Mouse (Mus musculus) MEL (cell line): ENCODE data around the gene Gm5617.

Experiments
- CHD1 ChIP-seq: IDR thresholded peaks from 2 replicates; pipeline ENCODE4 v1.6.1; 2012; ENCODE audit warnings: low read depth, mild to moderate bottlenecking, inconsistent platforms, low read length, improper control_type of control experiment
- ETS1 ChIP-seq: IDR thresholded peaks from 2 replicates; pipeline ENCODE4 v1.6.1; 2012; ENCODE audit warnings: low read depth, mild to moderate bottlenecking, inconsistent platforms, low read length, improper control_type of control experiment, moderate library complexity
- GATA1 ChIP-seq: IDR thresholded peaks from 2 replicates; pipeline ENCODE4 v1.6.1; 2011; ENCODE audit warnings: low read depth, low read length, improper control_type of control experiment
- HCFC1 ChIP-seq: IDR thresholded peaks from 2 replicates; pipeline ENCODE4 v1.6.1; 2012; ENCODE audit warnings: low read depth, mild to moderate bottlenecking, inconsistent platforms, low read length, improper control_type of control experiment, moderate library complexity
- KAT2A ChIP-seq: conservative IDR thresholded peaks from 2 replicates; pipeline ENCODE4 v1.6.1; 2012; ENCODE audit warnings: low read depth, low read length, improper control_type of control experiment, inconsistent platforms

DNA sequence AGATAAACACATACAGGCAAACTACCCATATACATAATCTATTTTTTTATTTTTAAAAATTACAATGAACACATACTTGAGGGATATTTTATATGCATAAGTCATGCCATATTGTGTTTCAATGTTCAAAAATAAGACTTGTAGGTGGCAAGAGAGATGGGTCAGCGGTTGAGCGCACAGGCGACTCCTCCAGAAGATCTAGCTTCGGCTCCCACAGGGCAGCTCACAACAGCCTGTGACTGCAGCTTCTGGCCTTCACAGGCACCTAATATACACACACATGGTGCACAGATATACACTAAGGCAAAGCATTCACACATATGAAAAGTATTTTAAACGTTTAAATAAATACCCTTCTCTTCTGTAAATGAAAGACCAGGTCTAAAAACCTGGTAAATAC lies 35.9 kb upstream of the Gm5617 start:
- TF ChIP-seq CHD1 (no peak), KAT2A (no peak), HCFC1 (no peak), ETS1 (no peak), GATA1 (no peak)
